Mouse (Mus musculus) heart, embryonic 14.5 days (tissue): Measurements from ENCODE around the gene 2610528J11Rik. TPM values are rescaled to one million over a fixed set of nuclear protein-coding genes. Genes with fewer than 3 reads are reported as not detected.
"Not testable (repeated sequence)": the region's sequence is repeated elsewhere in the genome, so short reads cannot be mapped to it uniquely, and the experiment has no call there.

Experiments used
- ATAC-seq: fragments of 200-750 bp; cut with Nextera tagmentation; 2 replicates; pipeline ENCODE4 v1.8.0; 2017; ENCODE audit warnings: low read depth, moderate TSS enrichment; ENCODE audit not compliant: insufficient number of reproducible peaks, insufficient read depth, low FRiP score
- H3K27ac ChIP-seq, 2 experiments: fragments of 200-500 bp in 1 of 2; fragments of 300-500 bp in 1 of 2; sonication (generic) in 1 of 2; replicated peaks in 1 of 2; 2 replicates each; pipeline ENCODE4 v1.5.1; 2012 to 2014; ENCODE audit warnings: low read depth in 2 of 2, low read length in 2 of 2, control low read depth in 1 of 2, mild to moderate bottlenecking in 1 of 2, mixed read lengths in 1 of 2; ENCODE audit not compliant: control insufficient read depth in 1 of 2, insufficient read depth in 1 of 2
- H3K27me3 ChIP-seq: fragments of 300-500 bp; sonication (generic); 2 replicates; pipeline ENCODE4 v1.6.1; 2014; ENCODE audit warnings: mild to moderate bottlenecking, low read length, control low read depth; ENCODE audit not compliant: control insufficient read depth, insufficient read depth
- H3K36me3 ChIP-seq: fragments of 300-500 bp; sonication (generic); 2 replicates; pipeline ENCODE4 v1.6.1; 2014; ENCODE audit warnings: mild to moderate bottlenecking, control low read depth, low read length, mixed read lengths; ENCODE audit not compliant: control insufficient read depth, insufficient read depth
- H3K4me1 ChIP-seq, 2 experiments: fragments of 200-500 bp in 1 of 2; fragments of 300-500 bp in 1 of 2; sonication (generic) in 1 of 2; 2 replicates each; pipeline ENCODE4 v1.6.1; 2012 to 2014; ENCODE audit warnings: low read length in 2 of 2, control low read depth in 1 of 2, mixed read lengths in 1 of 2; ENCODE audit not compliant: control insufficient read depth in 2 of 2, insufficient read depth in 2 of 2
- H3K4me2 ChIP-seq: fragments of 300-500 bp; sonication (generic); 2 replicates; pipeline ENCODE4 v1.6.1; 2014; ENCODE audit warnings: mild to moderate bottlenecking, low read length
- H3K4me3 ChIP-seq, 2 experiments: fragments of 200-500 bp in 1 of 2; fragments of 300-500 bp in 1 of 2; sonication (generic) in 1 of 2; 2 replicates each; pipeline ENCODE4 v1.5.1; 2012 to 2014; ENCODE audit warnings: low read length in 2 of 2, mild to moderate bottlenecking in 2 of 2, control low read depth in 1 of 2, low read depth in 1 of 2, moderate library complexity in 1 of 2; ENCODE audit not compliant: control insufficient read depth in 1 of 2, insufficient read depth in 1 of 2
- H3K9ac ChIP-seq: fragments of 300-500 bp; sonication (generic); 2 replicates; pipeline ENCODE4 v1.6.1; 2014; ENCODE audit warnings: mild to moderate bottlenecking, low read length
- H3K9me3 ChIP-seq: fragments of 300-500 bp; sonication (generic); 2 replicates; pipeline ENCODE4 v1.6.1; 2016; ENCODE audit warnings: low read length, control low read depth; ENCODE audit not compliant: control insufficient read depth
- WGBS: fragments of 180-500 bp; shearing (Covaris S2); extraction: QIAGEN DNeasy Blood & Tissue Kit; methylation state at CpG from one replicate; pipeline ENCODE4 v1.1.7; 2014; 5-methylcytosine and 5-hydroxymethylcytosine counted together
- polyA plus RNA-seq: library from polyadenylated mRNA; unstranded; fragments of >200 nt; fragmentation: Nextera tagmentation; extraction: Ambion mirVana; gene quantifications from 2 replicates; pipeline ENCODE4 v1.2.1, GENCODE M21; 2014

2610528J11Rik gene
- polyA plus RNA-seq, result not detected in 2 replicates

DNA sequence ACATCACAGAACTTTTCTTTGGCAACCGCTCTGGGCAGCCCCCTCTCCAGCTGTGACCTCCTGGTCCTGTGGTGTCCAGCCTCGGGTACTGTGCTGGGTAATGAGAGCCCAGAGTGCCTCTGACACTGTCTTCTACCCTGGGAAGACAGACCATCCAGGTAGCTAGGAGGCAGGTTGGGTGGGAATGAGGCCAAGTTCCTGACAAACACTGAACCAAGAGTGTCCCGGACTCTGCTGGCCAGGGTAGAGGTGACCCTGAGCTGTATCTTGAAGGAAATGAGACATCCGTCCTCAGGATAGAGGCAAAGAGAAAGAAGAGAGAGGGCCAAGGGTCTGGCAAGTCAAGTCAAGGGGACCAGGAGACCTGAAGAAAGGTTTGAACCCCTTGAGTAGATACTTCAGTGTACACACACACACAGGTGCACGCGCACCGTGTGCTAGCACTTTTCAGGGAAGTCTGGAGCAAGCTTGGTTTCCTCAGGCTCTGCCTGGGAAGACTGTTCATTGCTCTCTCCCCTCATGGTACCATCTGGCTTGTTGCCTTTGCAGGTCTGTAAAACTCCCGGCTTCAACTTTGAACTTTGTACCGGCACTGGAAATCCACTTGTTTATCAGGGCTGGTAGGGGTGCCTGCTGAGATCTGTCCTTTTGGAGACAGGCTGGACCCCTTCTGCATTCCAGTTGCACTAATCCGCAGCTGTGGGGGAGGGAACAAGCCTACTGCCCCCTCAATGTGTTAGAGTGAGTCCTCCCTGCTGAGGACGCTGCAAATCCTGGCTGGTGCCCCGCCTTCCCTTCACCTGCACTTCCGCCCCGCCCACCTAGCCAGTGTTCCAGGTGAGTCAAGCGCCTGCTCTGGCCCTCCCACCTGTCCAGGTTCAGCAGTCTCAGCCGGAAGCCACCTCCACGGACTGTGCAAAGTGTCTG lies at the start of gene 2610528J11Rik:
2610528J11Rik (plus strand) TSS at position 592 of the 927 bp plus-strand sequence.
- Histone ChIP-seq H3K9ac (no peak within 1 kb of the TSS), H3K36me3 (no peaks in the 10 kb centered on the region), H3K9me3 (no peaks in the 10 kb centered on the region), H3K27ac (no peak within 1 kb of the TSS), H3K4me1 (peaks cover 0 to 3% of the 10 kb centered on the region in 2 experiments; a peak in 1 of 4 replicates), H3K4me3 (no peak within 1 kb of the TSS), H3K27me3 (peaks cover 2% of the 10 kb centered on the region; the same call in 1 of the 2 replicates), H3K4me2 (no peak within 1 kb of the TSS)
- 0 out of 2 replicates have a peak, but pooled peaks have one; percentile 8 for ATAC-seq
- 30% methylated on average over 17 of the region's 17 CpGs for WGBS

- peak within 1 kb of the TSS; percentile 36 to 46 for H3K4me3 ChIP-seq
- H3K4me1 ChIP-seq, result peaks cover 0 to 3% of the 10 kb centered on the region in 2 experiments; a peak in 1 of 4 replicates
- H3K36me3 ChIP-seq, result no peaks in the 10 kb centered on the region
- H3K27me3 ChIP-seq, result no peaks in the 10 kb centered on the region
- peak within 1 kb of the TSS; percentile 74 to 78 for H3K27ac ChIP-seq
- WGBS, result 52% methylated on average over 8 of the region's 8 CpGs
- H3K4me2 ChIP-seq, result peak within 1 kb of the TSS; percentile 49
- H3K9me3 ChIP-seq, result no peaks in the 10 kb centered on the region
- ATAC-seq, result peak; percentile 92
- H3K9ac ChIP-seq, result peak within 1 kb of the TSS; percentile 39
Measured at GRCm38 (mm10) chr4:118489717-118490132, 37.1 kb upstream of the 2610528J11Rik start, which contains the start of gene Tie1. Gene Tie1, minus strand, starts transcription at chr4:118490061.

DNA sequence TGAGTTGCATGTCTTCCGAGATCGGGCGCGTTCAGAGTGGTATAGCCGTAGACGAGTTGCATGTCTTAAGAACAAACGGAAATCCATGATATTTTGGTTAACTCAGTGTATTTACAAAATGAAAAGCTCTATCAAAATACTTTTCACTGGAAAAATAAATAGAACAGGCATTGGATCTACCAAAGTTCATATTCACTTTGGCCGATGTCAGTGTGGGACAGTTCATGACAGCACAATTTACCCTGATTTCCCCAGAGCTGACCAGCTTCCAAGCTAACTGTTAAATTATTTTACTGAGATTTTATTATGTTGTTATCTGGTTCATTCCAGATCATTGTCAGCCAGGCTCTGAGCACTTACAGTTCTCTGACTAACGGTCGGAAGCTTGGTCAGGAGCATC lies 36.3 kb upstream of the 2610528J11Rik start:
- no peak for ATAC-seq
- 73% methylated on average over 10 of the region's 10 CpGs for whole genome bisulfite sequencing
- H3K4me2 ChIP-seq, result no peak overlapping the region
- peak overlapping the region in 1 of 2 experiments; percentile 30; a peak in 2 of 4 replicates for H3K27ac ChIP-seq
- no peaks in the 10 kb centered on the region for H3K27me3 ChIP-seq
- no peaks in the 10 kb centered on the region for H3K9me3 ChIP-seq
- H3K36me3 ChIP-seq, result no peaks in the 10 kb centered on the region
- peaks cover 0 to 3% of the 10 kb centered on the region in 2 experiments; a peak in 1 of 4 replicates for H3K4me1 ChIP-seq
- H3K4me3 ChIP-seq, result no peak overlapping the region
- no peak overlapping the region for H3K9ac ChIP-seq

- H3K4me2 ChIP-seq, result no peak overlapping the region
- 52% methylated on average over 6 of the region's 6 CpGs for WGBS
- H3K27me3 ChIP-seq, result no peaks in the 10 kb centered on the region
- H3K4me3 ChIP-seq, result no peak overlapping the region
- no peaks in the 10 kb centered on the region for H3K9me3 ChIP-seq
- no peaks in the 10 kb centered on the region for H3K4me1 ChIP-seq
- no peak for ATAC-seq
- H3K9ac ChIP-seq, result no peak overlapping the region
- no peak overlapping the region for H3K27ac ChIP-seq
- no peaks in the 10 kb centered on the region for H3K36me3 ChIP-seq
Measured at GRCm38 (mm10) chr4:118500171-118500724, 26.6 kb upstream of the 2610528J11Rik start.

- ATAC-seq, result no peak
- H3K27ac ChIP-seq, result no peak overlapping the region
Measured at GRCm38 (mm10) chr4:118500792-118501191, 26.0 kb upstream of the 2610528J11Rik start.

GRCm38 (mm10) chr4:118505551-118505950 lies 21.2 kb upstream of the 2610528J11Rik start:
- no peak for ATAC-seq
- H3K36me3 ChIP-seq, result no peaks in the 10 kb centered on the region
- H3K4me1 ChIP-seq, result no peaks in the 10 kb centered on the region
- H3K4me3 ChIP-seq, result no peak overlapping the region
- H3K27ac ChIP-seq, result no peak overlapping the region
- no peak overlapping the region for H3K4me2 ChIP-seq
- H3K27me3 ChIP-seq, result no peaks in the 10 kb centered on the region
- 41% methylated on average over 3 of the region's 3 CpGs for WGBS
- H3K9ac ChIP-seq, result no peak overlapping the region
- no peaks in the 10 kb centered on the region for H3K9me3 ChIP-seq

More at GRCm38 (mm10) chr4:118500792-118501191, 26.0 kb upstream of the 2610528J11Rik start:
- H3K9ac ChIP-seq, result no peak overlapping the region
- H3K4me1 ChIP-seq, result no peaks in the 10 kb centered on the region
- H3K27me3 ChIP-seq, result no peaks in the 10 kb centered on the region
- WGBS, result 68% methylated on average over 9 of the region's 9 CpGs
- no peaks in the 10 kb centered on the region for H3K36me3 ChIP-seq
- no peak overlapping the region for H3K4me2 ChIP-seq
- H3K9me3 ChIP-seq, result no peaks in the 10 kb centered on the region
- no peak overlapping the region for H3K4me3 ChIP-seq

- not testable (repeated sequence) for H3K4me2 ChIP-seq, H3K9ac ChIP-seq, H3K9me3 ChIP-seq, H3K27ac ChIP-seq, H3K4me1 ChIP-seq, H3K27me3 ChIP-seq, H3K36me3 ChIP-seq, ATAC-seq, H3K4me3 ChIP-seq
- 79% methylated on average over 1 of the region's 1 CpGs for WGBS
Measured at GRCm38 (mm10) chr4:118507171-118507570, 19.6 kb upstream of the 2610528J11Rik start.
